In the genomic region with DNA sequence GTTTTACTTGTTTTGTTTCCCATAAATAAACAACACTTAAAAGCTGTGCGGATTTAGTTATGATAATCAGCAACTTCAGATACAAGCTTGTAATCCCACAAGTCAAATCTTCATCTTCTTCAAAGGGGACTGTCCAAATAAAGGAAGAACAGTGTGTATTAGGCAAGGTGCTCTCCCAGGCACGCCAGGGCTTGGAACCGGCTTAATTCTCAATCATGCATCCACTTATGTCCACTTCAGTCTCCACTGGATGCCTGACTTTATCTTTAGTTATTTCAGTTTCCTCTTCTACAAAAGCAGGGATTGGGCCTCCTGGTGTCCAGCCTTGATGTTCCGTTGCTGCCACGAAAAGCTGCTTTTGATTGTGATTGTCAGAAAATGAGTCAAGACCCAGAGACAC, we compare ENCODE assay signal across 9 mouse cellular contexts.
"Had no signal": no experiment of that assay in that cellular context is flagged by ENCODE, and none has a peak within 500 bp of the region (broad histone marks: within the 10 kb centered on the region; RNA-seq: fewer than 3 reads in every experiment).

No protein-coding gene starts in this region.

- H3K9ac ChIP-seq: limb, embryonic 15.5 days; liver, embryonic 12.5 days; midbrain, embryonic 13.5 days; stomach, embryonic 15.5 days had no signal

- H3K4me1 ChIP-seq: limb, embryonic 15.5 days; midbrain, embryonic 13.5 days; stomach, embryonic 15.5 days had no signal

- ATAC-seq: liver, embryonic 12.5 days; midbrain, embryonic 13.5 days had no signal

- H3K4me2 ChIP-seq: limb, embryonic 15.5 days; liver, embryonic 12.5 days; midbrain, embryonic 13.5 days; stomach, embryonic 15.5 days had no signal

- H3K36me3 ChIP-seq: limb, embryonic 15.5 days; liver, embryonic 12.5 days; midbrain, embryonic 13.5 days; stomach, embryonic 15.5 days had no signal

- H3K27me3 ChIP-seq: limb, embryonic 15.5 days; midbrain, embryonic 13.5 days; stomach, embryonic 15.5 days had no signal

- H3K9me3 ChIP-seq: limb, embryonic 15.5 days; liver, embryonic 12.5 days; midbrain, embryonic 13.5 days; stomach, embryonic 15.5 days had no signal

- H3K4me3 ChIP-seq: limb, embryonic 15.5 days; liver, embryonic 12.5 days; midbrain, embryonic 13.5 days; stomach, embryonic 15.5 days had no signal

- DNase-seq: kidney, postnatal 25 days; layer of hippocampus, adult 9-11 months; layer of hippocampus, postnatal 36 days; thymus, adult 2 months; thymus, postnatal 25 days had no signal

- H3K27ac ChIP-seq: limb, embryonic 15.5 days; liver, embryonic 12.5 days; midbrain, embryonic 13.5 days; stomach, embryonic 15.5 days had no signal
